Mouse (Mus musculus) intestine, embryonic 14.5 days (tissue): ENCODE measurements around the gene Ufsp1. TPM values are rescaled to one million over a fixed set of nuclear protein-coding genes. Genes with fewer than 3 reads are reported as not detected.
"Not testable (repeated sequence)": the region's sequence is repeated elsewhere in the genome, so short reads cannot be mapped to it uniquely, and the experiment has no call there.

Experiments used
- ATAC-seq: fragments of 200-750 bp; cut with Nextera tagmentation; replicated peaks from 2 replicates; pipeline ENCODE4 v1.8.0; 2017; ENCODE audit warnings: low read depth, moderate number of reproducible peaks, moderate TSS enrichment, moderate library complexity; ENCODE audit not compliant: low FRiP score, low TSS enrichment
- DNase-seq: peaks from one replicate; pipeline ENCODE4 v3.0.0-alpha.2; 2018; ENCODE audit warnings: low spot score
- H3K27ac ChIP-seq: fragments of 300-500 bp; sonication (generic); 2 replicates; pipeline ENCODE4 v1.5.1; 2014; ENCODE audit warnings: low read depth, mild to moderate bottlenecking, control low read depth
- H3K27me3 ChIP-seq: fragments of 300-500 bp; sonication (generic); replicated peaks from 2 replicates; pipeline ENCODE4 v1.6.1; 2014; ENCODE audit warnings: low read length, control low read depth; ENCODE audit not compliant: control insufficient read depth, insufficient read depth
- H3K36me3 ChIP-seq: fragments of 300-500 bp; sonication (generic); 2 replicates; pipeline ENCODE4 v1.6.1; 2014; ENCODE audit warnings: low read length, control low read depth; ENCODE audit not compliant: control insufficient read depth, insufficient read depth
- H3K4me1 ChIP-seq: fragments of 300-500 bp; sonication (generic); replicated peaks from 2 replicates; pipeline ENCODE4 v1.6.1; 2014; ENCODE audit warnings: low read length, control low read depth, mixed read lengths; ENCODE audit not compliant: control insufficient read depth, insufficient read depth
- H3K4me2 ChIP-seq: fragments of 300-500 bp; sonication (generic); 2 replicates; pipeline ENCODE4 v1.6.1; 2014; ENCODE audit warnings: low read length
- H3K4me3 ChIP-seq: fragments of 300-500 bp; sonication (generic); 2 replicates; pipeline ENCODE4 v1.5.1; 2014; ENCODE audit warnings: low read depth, low read length, control low read depth, mixed read lengths
- H3K9ac ChIP-seq: fragments of 300-500 bp; sonication (generic); 2 replicates; pipeline ENCODE4 v1.6.1; 2014; ENCODE audit warnings: mild to moderate bottlenecking, low read length
- H3K9me3 ChIP-seq: fragments of 300-500 bp; sonication (generic); 2 replicates; pipeline ENCODE4 v1.6.1; 2016; ENCODE audit warnings: low read length, control low read depth; ENCODE audit not compliant: control insufficient read depth
- WGBS: fragments of 180-500 bp; shearing (Covaris S2); extraction: QIAGEN DNeasy Blood & Tissue Kit; methylation state at CpG from one replicate; pipeline ENCODE4 v1.1.7; 2014; 5-methylcytosine and 5-hydroxymethylcytosine counted together
- polyA plus RNA-seq: library from polyadenylated mRNA; unstranded; fragments of >200 nt; fragmentation: Nextera tagmentation; extraction: Ambion mirVana; gene quantifications from 2 replicates; pipeline ENCODE4 v1.2.1, GENCODE M21; 2014

The Ufsp1 gene
- 8.9 and 10.6 TPM in 2 replicates for polyA plus RNA-seq

DNA sequence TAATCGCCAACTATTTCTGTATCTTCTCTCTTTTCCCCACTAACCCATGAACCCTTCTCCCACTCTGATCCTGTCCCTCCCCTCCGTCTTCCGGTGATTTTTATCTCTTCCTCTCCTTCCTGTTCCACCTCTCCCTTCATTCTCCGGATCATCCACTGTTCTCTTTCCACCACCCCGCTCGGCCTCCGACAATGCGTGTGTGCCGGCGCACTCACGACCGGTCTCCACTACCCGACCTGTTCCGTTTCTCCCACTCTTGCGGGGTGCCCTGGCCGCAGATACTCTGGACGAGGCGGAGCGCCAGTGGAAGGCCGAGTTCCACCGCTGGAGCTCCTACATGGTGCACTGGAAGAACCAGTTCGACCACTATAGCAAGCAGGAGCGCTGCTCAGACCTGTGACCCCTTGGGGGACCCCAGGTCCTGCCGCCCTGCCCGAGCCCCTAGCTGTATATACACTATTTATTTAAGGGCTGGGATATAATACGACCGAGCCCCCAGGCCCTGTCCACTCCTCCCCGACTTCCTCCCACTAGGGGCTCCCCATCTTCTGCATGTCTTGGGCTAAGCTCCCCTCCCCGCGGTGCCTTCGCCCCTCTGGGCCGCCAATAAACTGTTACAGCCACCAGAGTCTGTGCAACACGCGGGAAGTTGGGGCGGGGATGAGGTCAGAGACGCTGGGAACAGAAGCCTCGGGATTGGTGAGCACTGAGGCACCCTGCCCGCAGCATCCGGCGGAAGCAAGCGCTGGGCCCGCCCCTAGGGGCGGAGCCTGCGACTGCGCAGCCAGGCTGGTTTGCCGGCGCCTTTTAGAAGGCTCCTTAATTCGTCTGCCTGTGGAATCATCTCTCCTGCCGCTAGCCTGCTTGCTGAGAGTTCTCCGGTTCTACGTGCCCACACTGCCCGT is at the start of gene Ufsp1:
Gene Ufsp1 (plus strand): TSS at position 791 of the 905 bp plus-strand sequence.
- peak; percentile 94 for DNase-seq
- peaks cover 7% of the 10 kb centered on the region for H3K4me1 ChIP-seq
- peak within 1 kb of the TSS; percentile 71 for H3K4me2 ChIP-seq
- H3K27ac ChIP-seq: peak within 1 kb of the TSS; percentile 85
- 1% methylated on average over 52 of the region's 52 CpGs for WGBS
- H3K27me3 ChIP-seq: peaks cover 23% of the 10 kb centered on the region
- ATAC-seq: peak; percentile 89
- peak within 1 kb of the TSS; percentile 72 for H3K9ac ChIP-seq
- H3K36me3 ChIP-seq: peaks cover 41% of the 10 kb centered on the region
- H3K4me3 ChIP-seq: peak within 1 kb of the TSS; percentile 55
- H3K9me3 ChIP-seq: no peaks in the 10 kb centered on the region

- no peak overlapping the region for H3K4me2 ChIP-seq
- no peak overlapping the region for H3K4me3 ChIP-seq
- DNase-seq (no peak), ATAC-seq (no peak; the same call in 1 of the 2 replicates)
- no peaks in the 10 kb centered on the region for H3K27me3 ChIP-seq
- no peaks in the 10 kb centered on the region for H3K9me3 ChIP-seq
- H3K36me3 ChIP-seq: no peaks in the 10 kb centered on the region
- 65% methylated on average over 14 of the region's 14 CpGs for WGBS
- no peak overlapping the region for H3K9ac ChIP-seq
- H3K4me1 ChIP-seq: peaks cover 6% of the 10 kb centered on the region; the same call in 1 of the 2 replicates
- no peak overlapping the region for H3K27ac ChIP-seq
Measured at GRCm38 (mm10) chr5:137263897-137264720, 30.3 kb upstream of the Ufsp1 start.

DNA sequence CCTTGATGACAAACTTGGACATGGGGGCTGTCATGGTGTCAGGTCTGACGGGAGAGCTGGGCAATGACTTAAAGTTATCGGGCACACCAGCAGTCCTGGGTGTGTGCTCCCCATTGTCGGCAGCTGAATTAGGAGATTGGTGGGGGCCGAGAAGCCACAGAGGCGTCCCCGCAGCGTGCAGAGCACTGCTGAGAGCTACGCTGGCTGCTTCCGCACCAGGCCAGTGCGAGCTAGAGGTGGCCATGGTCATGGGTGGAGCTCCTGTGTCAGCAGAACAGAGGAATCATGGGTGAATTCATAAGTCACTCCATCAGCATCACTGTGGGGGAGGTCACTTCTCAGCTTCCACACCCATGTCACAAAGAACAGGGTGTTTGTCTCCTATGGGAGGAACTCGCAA is 29.6 kb upstream of the Ufsp1 start:
- no peak overlapping the region for H3K27ac ChIP-seq
- ATAC-seq (no peak), DNase-seq (no peak)
- H3K4me2 ChIP-seq: no peak overlapping the region
- 91% methylated on average over 11 of the region's 11 CpGs for WGBS
- H3K36me3 ChIP-seq: no peaks in the 10 kb centered on the region
- no peak overlapping the region for H3K4me3 ChIP-seq
- peaks cover 6% of the 10 kb centered on the region; the same call in 1 of the 2 replicates for H3K4me1 ChIP-seq
- no peak overlapping the region for H3K9ac ChIP-seq
- no peaks in the 10 kb centered on the region for H3K27me3 ChIP-seq
- no peaks in the 10 kb centered on the region for H3K9me3 ChIP-seq

- Histone ChIP-seq H3K9ac (no peak overlapping the region), H3K4me3 (no peak overlapping the region), H3K4me1 (peaks cover 6% of the 10 kb centered on the region; the same call in 1 of the 2 replicates), H3K9me3 (peaks cover 3% of the 10 kb centered on the region; the same call in 1 of the 2 replicates), H3K27ac (no peak overlapping the region), H3K4me2 (peak overlapping the region; percentile 20), H3K27me3 (no peaks in the 10 kb centered on the region), H3K36me3 (no peaks in the 10 kb centered on the region)
- no peak for DNase-seq
- 0 out of 2 replicates have a peak, but pooled peaks have one; percentile 21 for ATAC-seq
- 31% methylated on average over 18 of the region's 18 CpGs for WGBS
Measured at GRCm38 (mm10) chr5:137268131-137268910, 26.1 kb upstream of the Ufsp1 start.

GRCm38 (mm10) chr5:137277360-137278342 is 16.8 kb upstream of the Ufsp1 start:
- Histone ChIP-seq H3K9ac (no peak overlapping the region), H3K9me3 (peaks cover 7% of the 10 kb centered on the region; the same call in 1 of the 2 replicates), H3K27ac (peak overlapping the region; percentile 84), H3K4me3 (no peak overlapping the region), H3K4me1 (no peaks in the 10 kb centered on the region), H3K36me3 (no peaks in the 10 kb centered on the region), H3K27me3 (no peaks in the 10 kb centered on the region), H3K4me2 (peak overlapping the region; percentile 24)
- ATAC-seq (peak; percentile 91), DNase-seq (peak; percentile 76)
- WGBS: 31% methylated on average over 18 of the region's 18 CpGs

- Histone ChIP-seq H3K27me3 (peaks cover 25% of the 10 kb centered on the region), H3K4me1 (peaks cover 21% of the 10 kb centered on the region)
- not testable (repeated sequence) for DNase-seq, ATAC-seq, H3K4me2 ChIP-seq, H3K9ac ChIP-seq, H3K36me3 ChIP-seq, H3K4me3 ChIP-seq, H3K27ac ChIP-seq, H3K9me3 ChIP-seq
- 89% methylated on average over 5 of the region's 6 CpGs for WGBS
Measured at GRCm38 (mm10) chr5:137284411-137284810, 10.0 kb upstream of the Ufsp1 start.

GRCm38 (mm10) chr5:137285045-137285444 is 9.4 kb upstream of the Ufsp1 start:
- WGBS: 64% methylated on average over 5 of the region's 5 CpGs
- Histone ChIP-seq H3K4me3 (no peak overlapping the region), H3K36me3 (no peaks in the 10 kb centered on the region), H3K27me3 (peaks cover 31% of the 10 kb centered on the region), H3K27ac (no peak overlapping the region), H3K9me3 (no peaks in the 10 kb centered on the region), H3K4me2 (no peak overlapping the region), H3K9ac (no peak overlapping the region), H3K4me1 (peaks cover 21% of the 10 kb centered on the region)
- DNase-seq: peak; percentile 79
- ATAC-seq: no peak
